Mouse (Mus musculus) small intestine, adult 2 months (tissue): Measurements from ENCODE around the gene Ubox5.
A peak's percentile ranks its signal among the peaks of the same experiment; 100 is the strongest.

Source experiments
- CTCF ChIP-seq: fragments of 200-500 bp; IDR thresholded peaks from 2 replicates; pipeline ENCODE4 v1.5.1; 2012; ENCODE audit warnings: low read depth, mild to moderate bottlenecking, control low read depth, inconsistent platforms, low read length, moderate library complexity, mixed read lengths; ENCODE audit not compliant: insufficient replicate concordance, insufficient read length; ENCODE audit errors: extremely low read depth
- POLR2A ChIP-seq: fragments of 200-500 bp; IDR thresholded peaks from 2 replicates; pipeline ENCODE4 v1.6.1; 2012; ENCODE audit warnings: low read depth, mild to moderate bottlenecking, control low read depth, inconsistent platforms, low read length, moderate library complexity

- TF ChIP-seq POLR2A = peak; percentile 45
- TF ChIP-seq CTCF = peak; percentile 63; the same call in 1 of the 2 replicates
Observed at GRCm38 (mm10) chr2:130667559-130667958, 37.7 kb upstream of the Ubox5 start, which contains the start of gene Itpa.
